Mouse (Mus musculus) embryo, embryonic 11.5 days (tissue): ENCODE data around the gene A4gnt.
"Not testable (repeated sequence)": the region's sequence is repeated elsewhere in the genome, so short reads cannot be mapped to it uniquely, and the experiment has no call there.

Experiments
- DNase-seq: peaks from one replicate; pipeline ENCODE4 v3.0.0-alpha.2; 2012; ENCODE audit warnings: low read depth, low spot score

A4gnt gene

DNA sequence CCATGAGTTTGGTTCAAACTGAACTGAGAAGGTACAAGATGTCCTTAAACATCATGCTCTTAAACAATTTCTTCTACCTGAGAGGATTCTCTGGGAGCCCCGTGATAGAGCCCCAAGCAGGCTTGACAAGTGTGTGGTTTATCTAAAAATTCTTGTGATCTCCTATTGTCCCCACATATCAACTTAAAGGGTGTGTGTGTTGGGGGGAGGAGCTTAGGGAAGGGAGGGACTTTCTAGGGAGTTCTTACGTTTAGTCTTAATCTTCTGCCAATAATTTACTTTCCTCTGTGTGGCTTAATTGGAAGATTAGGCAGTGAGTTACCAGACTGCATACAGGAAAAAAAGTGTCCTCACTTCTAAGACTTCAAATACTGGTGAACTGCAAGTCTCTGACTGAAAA is at the start of gene A4gnt:
TSS of gene A4gnt (plus strand) at position 301 of the 400 bp plus-strand sequence.
- no peak for DNase-seq

DNA sequence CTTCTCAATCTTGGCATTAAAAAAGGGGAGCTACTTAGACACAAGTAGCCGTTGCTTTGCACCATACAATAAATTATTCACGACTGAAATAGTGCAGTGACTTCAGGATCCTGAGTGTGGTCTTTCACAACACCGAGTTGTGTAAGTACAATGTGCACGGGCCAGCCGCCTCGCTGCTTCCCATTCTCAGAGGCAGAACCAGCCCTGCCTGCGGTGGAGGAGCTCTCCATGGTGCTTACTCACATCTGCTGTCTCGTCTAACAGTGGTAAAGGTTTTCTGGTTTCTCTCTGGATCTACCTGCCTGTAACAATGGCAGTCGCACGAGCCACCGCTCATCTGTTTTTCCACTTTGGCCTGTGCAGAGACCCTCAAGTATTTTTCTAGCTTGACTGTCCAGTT is 48.6 kb upstream of the A4gnt start:
- peak; percentile 46 for DNase-seq

DNA sequence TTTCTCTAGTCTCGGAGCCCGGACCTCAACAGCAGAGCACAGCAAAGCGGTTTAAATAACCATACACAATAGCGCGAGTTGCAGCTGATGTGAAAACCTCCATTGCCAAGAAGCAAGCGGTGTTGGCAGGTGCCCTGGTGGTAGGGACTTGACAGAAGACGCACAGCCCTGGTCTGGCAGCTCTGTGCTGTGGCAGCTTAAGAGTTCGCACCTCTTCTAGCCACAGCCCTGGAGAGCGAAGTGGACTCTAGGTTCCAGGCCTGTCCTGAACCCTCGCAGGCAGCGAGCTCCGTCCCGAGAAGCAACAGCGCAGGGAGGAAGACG is 44.3 kb upstream of the A4gnt start:
- no peak for DNase-seq

DNA sequence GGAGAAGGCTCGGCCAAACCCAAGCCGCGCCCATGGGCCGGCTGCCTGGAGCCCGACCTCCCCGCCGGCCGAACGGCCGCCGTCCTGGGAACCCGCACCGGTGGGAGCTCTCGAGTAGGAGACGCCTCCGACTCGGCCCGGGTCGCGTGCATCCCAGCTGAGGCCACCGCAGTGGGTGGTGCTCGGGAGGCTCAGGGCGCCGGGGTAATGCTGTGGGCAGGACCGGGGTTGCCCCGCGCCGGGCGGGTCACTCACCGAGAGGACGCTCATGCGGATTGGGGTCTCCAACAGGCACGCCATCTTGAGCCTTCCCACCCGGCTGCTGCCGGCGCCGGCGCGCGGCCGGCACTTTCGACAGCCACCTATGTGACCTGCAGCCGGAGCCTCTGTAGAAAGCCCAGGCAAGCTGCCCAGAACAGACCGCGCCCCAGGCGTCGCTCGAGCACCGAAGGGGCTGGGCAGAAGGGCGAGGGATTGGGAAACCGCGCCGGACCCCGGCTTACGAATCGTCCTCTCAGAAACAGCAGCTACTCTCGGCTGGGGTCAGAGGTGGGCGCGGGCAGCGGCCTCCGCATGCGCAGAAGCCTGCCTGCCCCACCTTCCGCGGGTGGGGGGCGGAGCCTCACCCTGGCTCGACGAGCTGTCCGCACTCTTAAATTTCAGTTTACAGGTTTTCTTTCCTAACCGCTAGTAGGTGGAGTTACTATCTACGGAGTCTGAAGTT is 43.8 kb upstream of the A4gnt start, which contains the start of gene Armc8:
TSS of gene Armc8 (minus strand) at position 553 of the 724 bp plus-strand sequence.
- peak; percentile 85 for DNase-seq

DNA sequence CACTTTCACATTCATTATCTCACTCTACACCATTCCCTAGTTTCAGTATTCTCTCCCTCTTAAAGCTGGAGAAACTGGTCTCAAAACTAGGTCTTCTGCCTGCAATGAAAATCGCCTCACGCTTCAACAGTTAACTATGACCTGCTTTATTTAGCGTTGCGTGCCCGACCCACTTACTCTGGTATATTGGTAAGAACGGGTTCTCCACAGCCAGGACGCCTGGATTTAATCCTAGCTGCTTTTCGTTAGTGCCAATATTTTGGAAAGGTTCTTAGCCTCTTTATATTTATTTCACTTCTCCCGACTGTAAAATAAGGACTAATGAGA is 43.3 kb upstream of the A4gnt start:
- no peak for DNase-seq

DNA sequence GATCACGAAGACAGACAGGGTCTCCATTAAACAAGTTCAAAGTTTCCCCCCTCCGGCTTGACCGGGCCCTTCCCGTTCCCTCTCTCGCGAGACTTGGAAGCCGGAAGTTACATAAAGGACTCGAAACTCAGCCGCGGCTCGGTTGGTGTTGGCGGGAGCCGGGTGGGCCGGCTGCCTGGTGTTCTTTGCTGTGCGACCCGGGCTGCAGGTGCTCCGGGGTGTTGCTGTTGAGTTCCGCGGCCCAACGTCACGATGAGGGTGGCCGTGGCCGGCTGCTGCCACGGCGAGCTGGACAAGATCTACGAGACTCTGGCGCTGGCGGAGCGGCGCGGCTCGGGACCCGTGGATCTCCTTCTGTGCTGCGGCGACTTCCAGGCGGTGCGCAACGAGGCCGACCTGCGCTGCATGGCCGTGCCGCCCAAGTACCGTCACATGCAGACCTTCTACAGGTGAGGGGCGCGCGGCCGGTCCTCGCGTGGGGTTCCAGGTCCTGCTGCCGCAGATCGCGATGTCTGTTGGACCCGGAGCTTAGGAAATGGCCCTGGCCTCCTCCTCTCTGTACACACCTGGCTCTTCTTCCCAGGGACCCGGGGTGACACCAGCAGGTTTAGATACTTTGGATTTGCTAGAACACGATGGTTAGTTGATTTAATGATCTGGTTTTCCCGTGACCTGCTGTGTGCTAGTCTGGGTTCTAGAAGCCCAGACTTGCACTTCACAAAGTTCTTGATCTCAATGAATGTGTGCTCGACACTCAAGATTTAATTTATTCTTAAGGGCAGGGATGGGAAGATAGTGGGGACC is 36.4 kb upstream of the A4gnt start, which contains the start of gene Dbr1:
TSS of gene Dbr1 (plus strand) at position 123 of the 804 bp plus-strand sequence.
- DNase-seq, result peak; percentile 84

DNA sequence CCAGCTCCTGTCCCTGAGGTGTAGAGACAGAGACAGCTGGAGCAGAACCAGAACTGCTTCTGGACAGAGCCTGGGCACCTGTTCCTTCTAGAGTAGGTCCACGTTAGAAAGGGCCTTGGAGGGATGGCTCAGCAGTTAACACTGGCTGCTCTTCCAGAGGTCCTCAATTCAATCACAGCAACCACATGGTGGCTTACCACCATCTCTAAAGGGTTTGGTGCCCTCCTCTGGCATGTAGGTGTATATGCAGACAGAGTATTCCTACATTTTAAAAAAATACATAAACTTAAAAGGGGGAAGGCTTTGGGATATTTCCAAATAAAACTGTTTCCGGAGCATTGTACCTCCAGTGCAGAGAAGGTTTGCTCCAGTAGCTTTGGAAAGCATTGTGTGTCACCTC is 31.6 kb upstream of the A4gnt start:
- DNase-seq, result no peak

DNA sequence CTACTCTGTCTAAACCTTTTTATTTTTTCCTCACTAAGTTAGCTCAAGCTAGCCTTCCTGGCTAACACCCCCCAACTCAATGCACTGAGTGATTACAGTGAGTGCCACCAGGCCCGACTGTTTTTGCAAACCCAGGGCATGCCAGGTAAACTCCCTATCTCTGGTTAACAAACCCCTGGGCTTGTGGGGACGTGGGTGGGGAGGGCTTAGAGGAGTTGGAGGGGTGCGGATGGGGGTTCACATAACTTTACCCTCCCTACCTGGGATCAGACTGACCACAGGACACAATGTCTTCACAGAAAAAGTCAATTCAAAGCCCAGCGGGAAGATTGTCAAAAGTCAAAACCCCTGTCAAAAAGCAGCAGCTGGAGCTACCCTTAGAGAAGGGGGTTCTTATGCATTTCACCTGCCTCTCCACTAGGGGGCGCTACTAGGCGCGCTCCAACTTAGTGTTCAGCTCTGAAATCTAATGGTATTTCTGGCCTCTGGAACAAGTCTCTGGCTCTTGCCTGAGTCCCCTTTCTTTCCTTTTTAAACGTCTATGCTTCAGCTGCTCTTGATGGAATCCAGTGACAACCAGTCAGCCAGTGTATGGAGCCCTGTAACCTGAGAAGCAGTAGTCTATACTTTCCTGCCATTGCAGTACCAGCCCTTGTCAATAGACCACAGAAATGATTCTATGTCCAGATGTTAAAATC is 24.6 kb upstream of the A4gnt start:
- DNase-seq, result peak; percentile 45

DNA sequence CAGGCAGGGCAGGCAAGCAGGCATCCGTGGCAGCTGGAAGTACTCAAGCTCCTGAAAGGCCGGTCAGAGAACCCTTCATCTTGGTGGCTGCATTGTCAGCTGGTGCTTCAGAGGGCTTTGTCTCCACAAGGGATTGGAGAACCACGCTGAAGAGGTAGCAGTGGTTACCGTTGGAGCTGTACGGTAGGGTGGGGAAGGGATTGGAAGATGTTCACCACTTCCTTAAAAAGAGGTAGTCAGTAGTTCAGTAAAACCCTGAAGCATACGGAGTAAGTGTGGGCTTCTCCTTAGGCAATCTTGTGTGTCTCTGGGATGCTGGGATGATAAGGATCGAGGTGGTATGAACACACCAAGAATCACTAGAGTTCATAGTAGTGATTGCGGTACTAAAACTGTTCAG is 21.2 kb upstream of the A4gnt start:
- no peak for DNase-seq

DNA sequence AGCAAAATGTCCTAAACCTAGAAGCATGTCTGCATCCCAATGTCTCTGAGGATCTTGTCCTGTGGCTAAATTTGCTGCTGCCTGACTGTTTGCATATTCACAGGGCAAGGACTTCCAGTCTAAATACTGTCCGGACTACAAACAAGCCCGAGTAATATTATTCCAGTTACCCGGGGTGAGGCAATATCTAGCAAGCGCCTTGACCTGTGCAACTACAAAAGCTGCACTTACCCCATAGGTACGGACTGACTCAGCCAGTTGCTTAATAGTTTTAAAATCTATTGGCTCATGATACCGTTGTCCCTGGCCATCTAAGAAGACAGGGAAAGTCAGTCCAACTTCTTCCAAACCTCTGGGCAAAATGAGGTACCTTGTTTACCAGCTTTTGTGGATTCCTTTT is 13.2 kb upstream of the A4gnt start:
- not testable (repeated sequence) for DNase-seq

DNA sequence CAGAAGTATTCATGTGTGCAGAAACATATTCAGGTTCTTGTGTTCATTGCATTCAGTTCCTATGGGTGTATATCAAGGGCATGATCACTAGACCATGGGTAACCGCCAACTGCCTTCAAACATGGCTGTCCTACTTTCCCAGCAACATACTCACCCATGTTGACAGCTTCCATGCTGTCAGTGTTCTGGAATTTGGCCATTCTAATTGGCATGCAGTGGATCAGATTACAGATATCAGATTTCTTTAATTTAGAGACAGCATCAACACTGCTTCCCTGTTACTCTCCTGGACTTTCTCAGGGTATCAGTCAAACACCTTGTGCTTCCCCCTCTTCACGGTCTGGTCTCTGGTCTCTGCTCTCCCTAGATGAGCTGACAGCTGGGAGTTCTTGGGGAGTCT is 8.7 kb upstream of the A4gnt start:
- DNase-seq, result no peak

DNA sequence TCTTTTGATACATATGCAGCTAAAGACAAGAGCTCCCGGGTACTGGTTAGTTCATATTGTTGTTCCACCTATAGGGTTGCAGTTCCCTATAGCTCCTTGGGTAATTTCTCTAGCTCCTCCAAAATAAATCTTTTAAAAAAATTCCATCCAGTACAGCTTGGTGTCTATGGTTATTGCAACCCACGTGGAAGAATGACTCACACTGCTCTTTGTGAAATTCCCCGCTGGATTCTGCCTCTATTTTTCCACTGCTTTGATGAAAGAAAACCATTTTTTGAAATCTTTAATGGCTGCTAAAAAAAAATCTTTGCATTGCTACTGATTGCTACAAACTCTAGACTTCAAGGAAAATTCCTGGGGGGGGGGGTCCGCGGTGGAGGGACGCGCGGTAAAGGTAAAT is 7.4 kb downstream of the A4gnt start:
- no peak for DNase-seq

DNA sequence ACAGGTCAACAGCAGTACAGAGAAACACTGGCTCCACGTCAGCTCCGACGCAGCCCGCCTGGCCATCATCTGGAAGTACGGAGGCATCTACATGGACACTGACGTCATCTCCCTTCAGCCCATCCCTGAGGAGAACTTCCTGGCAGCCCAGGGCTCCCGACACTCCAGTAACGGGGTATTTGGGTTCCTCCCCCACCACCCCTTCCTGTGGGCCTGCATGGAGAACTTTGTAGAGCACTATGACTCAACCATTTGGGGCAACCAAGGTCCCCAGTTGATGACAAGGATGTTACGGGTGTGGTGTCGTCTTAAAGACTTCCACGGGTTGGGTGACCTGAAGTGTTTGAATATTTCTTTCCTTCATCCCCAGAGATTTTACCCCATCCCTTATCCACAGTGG is 7.9 kb downstream of the A4gnt start:
- no peak for DNase-seq

DNA sequence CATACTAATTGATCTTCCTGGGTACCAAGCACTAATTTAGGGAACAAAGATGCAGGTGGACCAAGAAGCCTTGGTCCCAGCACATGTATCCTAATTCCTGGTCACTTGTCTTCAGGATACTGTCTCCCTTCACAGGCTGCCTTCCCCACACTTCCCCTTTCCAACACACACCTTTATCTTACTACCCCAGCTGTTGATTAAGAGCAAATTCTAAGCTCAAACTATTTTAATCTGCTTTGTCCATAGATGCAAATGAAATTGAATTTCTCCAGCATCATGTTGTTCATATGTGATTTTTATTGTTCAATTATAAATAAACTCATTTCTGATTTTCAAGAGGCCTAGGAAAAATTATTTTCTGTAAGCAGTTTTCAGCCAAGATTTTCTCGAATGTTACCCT is 9.7 kb downstream of the A4gnt start:
- no peak for DNase-seq

DNA sequence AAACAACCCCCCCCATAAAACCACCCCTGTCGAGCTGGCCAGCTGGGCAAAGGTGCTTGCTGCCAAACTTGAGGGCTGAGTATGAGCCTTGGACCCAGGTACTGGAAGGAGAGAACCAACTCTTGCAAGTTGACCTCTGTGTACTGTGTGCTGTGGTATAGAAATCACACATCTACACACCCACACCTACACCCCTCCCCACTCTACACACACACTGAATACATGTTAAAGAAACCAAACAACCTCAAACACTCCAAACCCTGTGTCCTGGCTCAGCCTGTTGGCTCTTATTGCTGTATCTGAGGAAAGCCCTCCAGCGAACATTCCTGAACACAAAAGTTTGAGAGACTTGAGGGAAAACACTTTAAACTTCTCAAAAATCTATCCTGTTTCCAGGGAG is 10.7 kb downstream of the A4gnt start:
- DNase-seq, result no peak

DNA sequence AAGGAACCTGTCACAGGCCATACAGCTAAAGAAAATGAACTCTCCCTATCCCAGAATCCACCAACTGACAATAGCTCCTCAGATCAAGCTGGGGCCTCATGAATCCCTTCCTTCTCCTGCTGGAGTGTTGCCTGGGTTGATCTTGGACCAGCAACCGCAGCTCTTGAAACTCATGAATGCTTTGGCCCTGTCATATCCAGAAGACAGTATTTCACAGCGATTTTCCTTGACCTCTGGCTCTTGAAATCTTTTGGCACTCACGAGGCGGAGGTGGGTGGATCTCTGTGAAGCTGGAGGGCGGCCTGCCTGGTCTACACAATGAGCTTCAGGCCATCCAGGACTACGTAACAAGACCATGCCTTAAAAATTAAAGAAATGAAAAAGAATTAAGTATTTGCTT is 11.8 kb downstream of the A4gnt start:
- no peak for DNase-seq

DNA sequence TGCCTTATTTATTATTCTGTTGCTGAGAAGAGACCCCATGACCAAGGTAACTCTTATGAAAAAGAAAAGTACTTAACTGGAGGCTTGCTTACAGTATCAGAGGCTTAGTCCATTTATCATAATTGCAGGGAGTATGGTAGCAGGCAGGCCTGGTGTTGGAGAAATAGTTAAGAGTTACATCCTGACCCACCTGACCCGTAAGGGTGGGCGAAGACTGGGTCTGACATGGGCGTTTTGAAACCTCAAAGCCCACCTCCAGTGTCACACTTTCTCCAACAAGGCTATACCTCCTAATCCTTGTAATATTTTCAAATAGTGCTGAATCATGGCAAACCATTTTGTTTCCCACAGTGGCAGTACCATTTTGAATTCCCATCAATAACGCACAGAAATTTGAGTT is 16.3 kb downstream of the A4gnt start:
- no peak for DNase-seq

DNA sequence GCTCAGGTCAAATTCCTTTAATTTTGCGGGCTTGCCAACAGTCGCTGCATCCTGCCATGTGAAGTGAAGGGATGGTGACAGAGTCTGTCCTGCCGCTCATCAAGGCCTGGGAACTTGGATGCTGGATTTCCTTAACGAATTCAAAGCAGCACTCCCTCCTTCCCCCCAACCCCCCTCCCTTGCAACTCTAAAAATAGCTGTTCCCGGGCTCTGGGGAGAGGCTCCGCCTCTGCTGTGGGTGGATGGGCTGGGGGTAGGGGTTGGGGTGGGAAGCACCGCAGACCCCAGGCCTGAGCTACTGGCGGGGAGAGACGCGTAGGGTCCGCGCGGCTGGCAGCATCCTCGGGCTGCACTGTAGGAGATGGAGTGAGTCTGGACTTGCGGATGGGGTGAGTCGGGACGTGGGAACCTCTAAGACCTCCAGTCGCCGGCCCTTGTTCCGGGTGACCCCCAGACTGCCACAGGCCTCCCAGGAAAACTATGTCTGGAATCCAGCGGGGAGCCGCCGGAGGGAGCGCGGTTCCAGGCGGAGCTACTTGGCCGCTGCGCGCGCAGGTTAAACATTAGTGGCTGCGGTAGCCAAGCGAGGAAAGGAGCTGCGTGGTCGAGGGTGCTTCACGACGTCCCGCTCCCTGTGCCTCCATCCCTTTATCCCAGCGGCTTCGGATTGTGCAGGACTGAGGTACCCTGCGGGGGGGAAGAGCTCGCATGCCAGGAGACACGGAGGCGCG is 17.1 kb downstream of the A4gnt start, which contains the start of gene Dzip1l:
TSS of gene Dzip1l (plus strand) at position 216 of the 731 bp plus-strand sequence.
- DNase-seq, result peak; percentile 72

DNA sequence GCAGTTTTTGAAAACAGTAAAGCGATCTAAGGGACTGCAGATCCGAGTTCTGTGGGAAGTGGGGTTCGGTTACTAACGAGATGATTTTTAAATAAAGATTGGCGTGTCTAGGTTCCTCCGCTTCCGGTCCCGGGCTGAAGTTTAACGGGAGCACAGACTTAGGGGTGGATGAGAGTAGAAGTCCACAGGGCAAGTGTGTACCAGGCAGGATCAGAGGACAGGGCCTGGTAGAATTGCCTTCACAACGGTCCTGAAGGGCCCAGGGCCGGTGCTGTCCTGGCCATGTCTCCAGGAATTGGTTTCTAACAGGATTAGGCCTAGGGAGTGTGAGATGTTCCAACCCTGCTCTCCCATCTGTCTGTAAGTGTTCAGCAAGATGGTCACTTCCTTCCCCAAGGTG is 17.8 kb downstream of the A4gnt start:
- no peak for DNase-seq

DNA sequence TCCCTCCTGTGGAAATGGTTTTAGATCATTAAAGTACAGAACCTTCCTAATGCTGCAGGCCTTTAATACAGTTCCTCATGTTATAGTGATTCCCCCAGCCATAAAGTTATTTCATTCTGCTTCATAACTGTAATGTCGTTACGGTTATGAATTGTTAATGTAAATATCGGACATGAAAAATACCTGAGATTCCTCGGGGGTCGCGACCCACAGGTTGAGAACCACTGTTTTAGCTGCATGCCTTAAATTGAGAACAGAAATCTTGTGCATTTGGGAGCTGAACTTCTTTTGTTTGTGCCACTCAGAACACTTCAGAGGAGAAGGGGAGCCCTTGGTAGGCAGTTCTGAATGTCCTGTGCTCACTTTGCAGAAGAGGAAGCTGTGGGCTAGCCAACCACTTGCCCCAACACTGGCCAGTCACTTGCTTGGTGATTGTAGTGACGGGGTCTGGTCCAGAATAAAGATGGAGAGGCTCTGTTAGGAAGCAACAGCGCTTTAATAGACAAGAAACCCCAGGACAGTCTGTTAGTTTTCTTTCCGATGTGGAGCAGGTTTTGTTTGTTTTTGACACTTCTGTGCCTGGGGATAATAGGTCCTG is 18.3 kb downstream of the A4gnt start:
- DNase-seq, result no peak

DNA sequence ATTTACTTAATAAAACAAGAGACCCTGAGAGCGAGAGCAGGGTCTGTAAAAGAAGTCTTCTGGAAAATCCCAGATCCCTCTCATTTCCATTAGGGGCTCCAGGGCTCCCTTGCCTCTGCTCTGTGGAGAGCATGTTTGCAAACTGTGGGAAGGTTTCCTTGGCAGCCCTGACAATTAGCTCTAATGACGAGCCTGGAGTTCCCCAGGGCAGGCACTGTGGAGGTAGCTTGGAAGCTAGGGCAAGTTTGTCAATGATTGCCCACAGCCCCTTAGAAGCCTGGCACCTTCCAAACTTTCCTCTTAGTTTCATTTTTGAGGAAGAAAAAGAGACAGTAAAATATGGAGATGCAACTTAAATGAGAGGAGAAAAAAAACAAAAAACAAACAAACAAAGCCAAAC is 19.5 kb downstream of the A4gnt start:
- no peak for DNase-seq

DNA sequence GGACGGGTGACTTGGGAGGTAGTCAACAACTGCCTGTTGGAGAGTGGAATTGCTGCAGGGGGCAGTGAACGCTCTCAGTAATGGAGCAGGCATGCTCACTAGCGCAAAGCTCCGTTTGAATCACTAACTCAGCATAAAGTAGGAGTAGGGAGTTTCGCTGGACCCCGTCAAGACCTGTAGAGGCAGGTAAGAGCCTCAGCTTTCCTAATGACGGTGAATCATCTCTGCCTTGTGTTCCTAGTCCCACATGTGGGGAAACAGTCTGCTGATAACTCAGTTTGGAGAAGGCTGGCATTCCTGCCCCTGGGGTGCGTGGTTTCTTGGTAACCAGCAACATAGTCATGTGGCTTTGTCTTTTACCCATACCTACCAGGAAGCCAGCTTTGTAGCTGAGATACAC is 20.0 kb downstream of the A4gnt start:
- no peak for DNase-seq
